Mouse (Mus musculus) duodenum, adult 2 months (tissue): ENCODE measurements around the gene Rab12. TPM values are rescaled to one million over a fixed set of nuclear protein-coding genes. Genes with fewer than 3 reads are reported as not detected.

Source experiments
- polyA plus RNA-seq: library from polyadenylated mRNA; depleted of rRNA; stranded (reverse); fragments of >200 nt; gene quantifications from 2 replicates; pipeline ENCODE4 v1.2.3, GENCODE M21; 2012; ENCODE audit warnings: low replicate concordance; rRNA removed

Rab12 gene
- polyA plus RNA-seq, result 9.9 and 17.9 TPM in 2 replicates

GRCm38 (mm10) chr17:66519554-66520553 lies at the start of gene Rab12:
TSS of gene Rab12 (minus strand) at chr17:66519729.

DNA sequence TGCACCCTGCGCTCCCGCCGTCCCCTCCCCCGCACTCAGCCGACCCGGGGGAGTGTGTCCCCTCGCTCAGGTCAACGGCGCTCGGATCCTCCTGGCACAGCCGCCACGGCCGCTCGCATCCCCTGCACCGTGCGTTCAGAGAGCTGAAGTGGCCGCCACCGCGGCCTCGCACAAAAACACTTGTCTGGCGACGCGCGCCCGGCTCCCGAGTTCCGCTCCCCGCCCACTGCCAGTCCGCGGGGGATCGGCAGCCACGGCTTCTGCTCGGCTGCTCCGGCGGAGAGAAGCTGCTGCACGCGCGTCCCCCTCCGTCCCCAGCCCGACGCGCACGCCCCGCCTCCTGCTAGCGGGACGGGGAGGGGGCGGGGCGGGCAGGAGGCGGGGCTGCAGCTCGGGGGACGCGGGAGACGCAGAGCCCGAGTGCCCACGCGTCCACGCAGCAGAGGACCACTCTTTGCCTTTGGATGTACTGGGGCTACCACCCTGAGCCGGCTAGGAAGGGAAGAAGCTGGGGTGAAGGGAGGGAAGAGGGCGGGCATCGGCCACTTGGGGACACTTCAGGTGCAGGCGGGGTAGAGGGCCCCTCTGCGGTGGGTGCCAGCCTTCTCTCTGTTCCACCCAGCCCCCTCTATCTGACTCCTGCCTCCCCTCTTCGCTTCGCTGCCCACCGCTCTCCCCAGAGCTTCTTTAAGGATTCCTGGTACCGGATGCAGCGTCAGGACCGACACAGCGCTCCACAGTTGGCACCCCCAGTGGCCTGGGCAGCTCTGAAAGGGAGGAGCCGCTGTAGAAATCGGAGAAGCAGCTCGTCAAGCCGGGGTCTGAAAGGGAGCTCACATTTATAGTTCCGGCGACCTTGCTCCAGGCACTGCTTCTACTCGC lies 69.8 kb downstream of the Rab12 start, which contains the start of gene Mtcl1:
Gene Mtcl1 (minus strand): TSS at position 291 of the 882 bp plus-strand sequence.

Other genes with a start within 250 kb of the Rab12 start
- gene Mtcl1, start 70.0 kb downstream of the Rab12 start, polyA plus RNA-seq, result 1.5 and 1.8 TPM in 2 replicates
- 10.6 and 17.9 TPM in 2 replicates for gene Themis3, start 74.9 kb upstream of the Rab12 start, polyA plus RNA-seq